Mouse (Mus musculus) liver, embryonic 14.5 days (tissue): ENCODE measurements at regions not wholly inside any gene's neighbourhood (a gene's known extent, or its start where the extent isn't known, plus 50 kb on each side); places are given as distances from the start of the nearest gene placed in this dataset.

Experiments used
- CTCF ChIP-seq: IDR thresholded peaks from 2 replicates; pipeline ENCODE4 v1.5.1; 2016; ENCODE audit warnings: antibody characterized with exemption, low read depth, control low read depth
- EP300 ChIP-seq: IDR thresholded peaks from 2 replicates; pipeline ENCODE4 v1.6.1; 2016; ENCODE audit warnings: antibody characterized with exemption, low read depth

GRCm38 (mm10) chr16:92891741-92892140, 65.8 kb upstream of the Runx1 start:
- TF ChIP-seq CTCF (no peak), EP300 (no peak)
